Mouse (Mus musculus) lung, adult 2 months (tissue): ENCODE measurements around the gene Slc33a1. TPM values are rescaled to one million over a fixed set of nuclear protein-coding genes. Genes with fewer than 3 reads are reported as not detected.

Source experiments
- DNase-seq: peaks from one replicate; pipeline ENCODE4 v3.0.0; 2022
- H3K4me1 ChIP-seq: fragments of 200-500 bp; 2 replicates; pipeline ENCODE4 v1.6.1; 2011; ENCODE audit warnings: low read length; ENCODE audit not compliant: control insufficient read depth, insufficient read depth
- H3K4me3 ChIP-seq: fragments of 200-500 bp; replicated peaks from 2 replicates; pipeline ENCODE3; 2011; ENCODE audit warnings: low read depth, mild to moderate bottlenecking, control low read depth, low read length; ENCODE audit errors: extremely low read depth
- CTCF ChIP-seq: fragments of 200-500 bp; IDR thresholded peaks from 2 replicates; pipeline ENCODE4 v1.5.1; 2011; ENCODE audit warnings: mild to moderate bottlenecking, low read length, control low read depth; ENCODE audit not compliant: insufficient read depth
- POLR2A ChIP-seq: fragments of 200-500 bp; IDR thresholded peaks from 2 replicates; pipeline ENCODE4 v1.6.1; 2011; ENCODE audit warnings: low read depth, mild to moderate bottlenecking, control low read depth, low read length, borderline replicate concordance; ENCODE audit errors: extremely low read depth
- WGBS: fragments of 180-500 bp; shearing (Covaris S2); methylation state at CpG from one replicate; pipeline ENCODE4 v1.1.7; 2018; 5-methylcytosine and 5-hydroxymethylcytosine counted together
- polyA plus RNA-seq: library from polyadenylated mRNA; depleted of rRNA; stranded (reverse); fragments of >200 nt; gene quantifications from 2 replicates; pipeline ENCODE4 v1.2.3, GENCODE M21; 2012

Slc33a1 gene
- polyA plus RNA-seq, 1 experiment, result 14.0 TPM

DNA sequence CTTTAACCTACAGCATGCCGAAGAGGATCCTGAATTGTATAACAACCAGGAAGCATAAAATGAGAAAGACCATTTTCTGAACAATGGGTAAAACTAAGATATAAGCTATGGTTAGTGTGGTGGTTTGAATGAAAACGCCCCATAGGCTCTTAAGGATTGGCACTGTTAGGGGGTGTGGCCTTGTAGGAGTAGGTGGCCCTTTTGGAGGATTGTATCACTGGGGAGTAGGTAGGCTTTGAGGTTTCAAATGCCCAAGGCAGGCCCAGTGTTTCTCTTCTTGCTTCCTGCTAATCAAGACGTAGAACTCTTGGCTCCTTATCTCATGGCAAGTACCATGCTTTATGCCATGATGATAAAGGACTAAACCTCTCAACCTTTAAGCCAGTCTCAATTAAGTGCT, 14.7 kb downstream of the Slc33a1 start:
- DNase-seq, result no peak
- no peak overlapping the region for H3K4me3 ChIP-seq
- no peaks in the 10 kb centered on the region for H3K4me1 ChIP-seq
- TF ChIP-seq CTCF (no peak), POLR2A (no peak)
- 79% methylated on average over 3 of the region's 3 CpGs for WGBS

- H3K4me1 ChIP-seq, result no peaks in the 10 kb centered on the region
- no peak overlapping the region for H3K4me3 ChIP-seq
- no peak for DNase-seq
- 71% methylated on average over 2 of the region's 2 CpGs for WGBS
- no peak for TF ChIP-seq POLR2A
- TF ChIP-seq CTCF, result no peak
Observed at GRCm38 (mm10) chr3:63941204-63941850, 23.2 kb downstream of the Slc33a1 start.

- WGBS, result 75% methylated on average over 2 of the region's 2 CpGs
- Histone ChIP-seq H3K4me3 (no peak overlapping the region), H3K4me1 (no peaks in the 10 kb centered on the region)
- DNase-seq, result no peak
- TF ChIP-seq CTCF (no peak), POLR2A (no peak)
Observed at GRCm38 (mm10) chr3:63938928-63939327, 25.6 kb downstream of the Slc33a1 start.

DNA sequence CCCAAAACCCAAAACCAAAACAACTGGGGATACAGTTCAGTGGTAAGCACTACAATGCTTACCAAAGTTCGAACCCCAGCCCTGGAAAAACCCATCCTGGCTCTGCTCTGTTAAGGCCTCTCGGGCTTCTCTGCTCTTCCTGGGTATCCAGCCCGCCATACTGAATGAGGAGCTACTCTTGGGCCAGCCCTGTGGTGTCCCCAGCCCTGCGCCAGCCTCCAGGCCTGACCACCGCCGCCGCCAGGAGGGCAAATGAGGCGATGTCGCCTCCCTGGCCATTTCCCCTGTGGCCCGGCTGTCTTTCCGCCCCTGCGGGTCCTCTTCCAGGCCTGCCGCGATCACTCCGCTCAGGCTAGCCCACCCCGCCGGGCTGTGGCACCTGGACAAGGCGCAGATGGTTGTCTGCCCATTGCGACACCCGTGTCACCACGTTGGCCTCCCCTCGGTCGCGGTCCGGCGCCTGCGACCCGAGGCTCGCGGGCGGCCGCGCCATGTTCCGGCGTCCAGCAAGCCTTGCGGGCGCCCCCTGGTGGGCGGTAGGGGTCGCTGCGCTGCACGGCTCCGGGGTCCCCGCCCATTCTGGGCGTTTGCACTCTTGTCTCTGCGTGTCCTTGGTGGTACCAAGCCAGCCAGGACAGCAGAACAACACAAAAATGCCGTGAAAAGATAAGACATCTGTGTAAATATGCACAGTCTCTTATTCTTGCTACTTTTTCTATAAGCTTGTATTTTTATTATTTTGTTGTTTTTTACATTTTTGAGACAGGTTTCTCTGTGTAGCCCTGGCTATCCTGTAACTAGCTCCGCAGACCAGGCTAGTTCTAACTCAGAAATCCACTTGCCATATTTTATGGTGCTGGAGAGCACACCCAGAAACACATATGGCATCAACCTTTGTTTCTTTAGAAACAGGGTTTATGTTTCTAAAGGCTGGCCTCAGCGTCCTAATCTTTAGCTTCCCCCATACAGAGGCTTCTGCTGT, 35.4 kb downstream of the Slc33a1 start, which contains the start of gene E130311K13Rik:
TSS of gene E130311K13Rik (minus strand) at position 595 of the 982 bp plus-strand sequence.
- 5% methylated on average over 48 of the region's 48 CpGs for WGBS
- peak within 1 kb of the TSS; percentile 71 for H3K4me3 ChIP-seq
- no peaks in the 10 kb centered on the region for H3K4me1 ChIP-seq
- DNase-seq, result peak; percentile 91
- peak; percentile 43; the same call in 1 of the 2 replicates for TF ChIP-seq CTCF
- TF ChIP-seq POLR2A, result peak; percentile 52; the same call in 1 of the 2 replicates

GRCm38 (mm10) chr3:63919634-63920033, 44.9 kb downstream of the Slc33a1 start:
- TF ChIP-seq CTCF (peak; percentile 33; the same call in 1 of the 2 replicates), POLR2A (no peak)
- H3K4me1 ChIP-seq, result no peaks in the 10 kb centered on the region
- WGBS, result 71% methylated on average over 3 of the region's 3 CpGs
- peak; percentile 14 for DNase-seq
- H3K4me3 ChIP-seq, result no peak overlapping the region

GRCm38 (mm10) chr3:63910301-63910700, 54.3 kb downstream of the Slc33a1 start:
- DNase-seq, result no peak
- TF ChIP-seq POLR2A (no peak), CTCF (no peak)
- WGBS, result 52% methylated on average over 4 of the region's 4 CpGs
- Histone ChIP-seq H3K4me3 (no peak overlapping the region), H3K4me1 (no peaks in the 10 kb centered on the region)

GRCm38 (mm10) chr3:63905241-63905640, 59.3 kb downstream of the Slc33a1 start:
- TF ChIP-seq POLR2A, result no peak
- Histone ChIP-seq H3K4me3 (no peak overlapping the region), H3K4me1 (no peaks in the 10 kb centered on the region)
- DNase-seq, result no peak
- WGBS, result 2% methylated on average over 18 of the region's 18 CpGs

GRCm38 (mm10) chr3:63904157-63904556, 60.4 kb downstream of the Slc33a1 start:
- no peak for DNase-seq
- no peak overlapping the region for H3K4me3 ChIP-seq
- no peaks in the 10 kb centered on the region for H3K4me1 ChIP-seq
- WGBS, result 90% methylated on average over 2 of the region's 2 CpGs
- no peak for TF ChIP-seq POLR2A

GRCm38 (mm10) chr3:63900021-63900571, 64.5 kb downstream of the Slc33a1 start:
- no peak for TF ChIP-seq CTCF
- TF ChIP-seq POLR2A, result no peak
- H3K4me1 ChIP-seq, result no peaks in the 10 kb centered on the region; the same call in 1 of the 2 replicates
- 9% methylated on average over 12 of the region's 12 CpGs for WGBS
- DNase-seq, result no peak
- no peak overlapping the region for H3K4me3 ChIP-seq
